Mouse (Mus musculus) 3T3-L1 (cell line): Measurements from ENCODE around the gene D10Jhu81e.
A peak's percentile ranks its signal among the peaks of the same experiment; 100 is the strongest.
"Not testable (repeated sequence)": the region's sequence is repeated elsewhere in the genome, so short reads cannot be mapped to it uniquely, and the experiment has no call there.

Experiments
- DNase-seq: peaks from one replicate; pipeline ENCODE4 v3.0.0-alpha.2; 2015; ENCODE audit warnings: low read depth, low spot score

The D10Jhu81e gene

DNA sequence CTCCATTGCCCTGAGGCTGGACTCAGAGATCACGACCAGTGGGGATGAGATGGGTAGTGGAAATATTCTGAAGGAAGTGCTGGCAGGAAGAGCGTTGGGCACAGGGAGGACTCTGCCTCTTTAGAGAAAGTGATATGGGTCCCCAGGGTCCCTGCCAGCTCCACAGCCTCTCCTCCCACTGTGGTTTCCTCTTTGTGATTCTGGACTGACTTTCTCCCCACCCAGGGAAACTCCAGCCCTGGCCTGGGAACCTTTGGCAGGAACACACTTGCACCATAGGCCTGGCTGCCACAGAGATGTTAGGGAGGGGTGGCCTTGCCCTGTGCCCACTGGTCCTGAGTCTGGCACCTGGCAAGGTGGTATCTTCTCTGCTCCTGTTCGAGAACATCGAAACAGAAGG lies 39.6 kb downstream of the D10Jhu81e start:
- no peak for DNase-seq

DNA sequence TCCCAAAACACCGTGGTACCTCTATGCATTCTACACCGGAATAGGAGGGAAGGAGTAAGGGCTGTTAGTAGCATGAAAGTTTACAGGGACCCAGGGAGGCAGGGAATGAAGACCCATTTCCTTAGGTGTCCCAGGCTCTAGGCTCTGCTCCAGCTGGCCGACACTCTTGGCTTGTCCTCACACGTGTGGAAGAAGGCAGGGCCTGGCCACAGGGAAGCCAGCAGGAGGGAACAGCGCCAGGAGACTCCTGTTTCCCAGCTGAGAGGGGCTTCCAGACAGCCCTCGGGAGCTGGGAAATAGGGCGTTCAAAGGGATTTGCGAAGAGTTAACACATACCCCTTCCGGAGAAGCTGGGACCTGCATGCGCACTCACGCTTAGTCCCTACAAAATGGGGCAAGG lies 40.2 kb downstream of the D10Jhu81e start:
- DNase-seq = no peak

DNA sequence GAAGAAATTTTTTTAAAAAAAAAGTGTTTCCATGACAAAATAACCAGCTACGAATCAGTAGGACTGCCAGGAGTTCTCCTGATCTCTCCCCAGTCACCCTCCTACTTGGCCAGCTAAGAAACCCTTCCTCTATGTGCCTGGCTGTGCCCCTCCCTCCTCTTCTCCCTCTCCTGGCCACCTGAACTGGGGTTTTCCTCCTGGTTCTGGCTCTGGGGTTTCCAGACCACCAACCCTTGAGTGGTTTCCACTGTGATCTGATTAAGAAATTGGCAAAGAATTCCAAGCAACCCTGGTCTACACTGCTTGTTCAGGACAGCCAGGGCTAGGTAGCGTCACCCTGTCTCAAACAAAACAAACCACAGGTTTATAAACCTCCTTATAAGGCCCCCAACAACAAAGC lies 40.9 kb downstream of the D10Jhu81e start:
- DNase-seq = no peak

DNA sequence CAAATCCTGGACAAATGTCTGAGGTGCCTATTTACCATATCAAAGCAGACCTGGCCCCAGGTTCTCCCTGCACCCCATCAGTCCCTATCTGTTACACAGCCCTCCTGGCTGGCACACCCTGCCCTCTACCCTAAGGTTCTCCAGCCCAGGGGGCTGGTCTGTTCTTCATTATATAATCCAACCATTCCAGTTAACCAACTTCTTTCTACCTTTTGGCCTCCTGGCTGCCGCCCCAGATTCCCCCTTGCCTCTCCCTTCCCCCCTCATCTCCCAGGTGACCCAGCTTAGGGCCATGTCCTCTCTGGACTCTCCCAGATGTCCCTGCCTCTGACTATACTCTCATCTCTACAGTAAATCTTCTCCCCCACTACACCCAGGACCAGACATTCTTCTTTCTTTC lies 41.7 kb downstream of the D10Jhu81e start:
- no peak for DNase-seq

DNA sequence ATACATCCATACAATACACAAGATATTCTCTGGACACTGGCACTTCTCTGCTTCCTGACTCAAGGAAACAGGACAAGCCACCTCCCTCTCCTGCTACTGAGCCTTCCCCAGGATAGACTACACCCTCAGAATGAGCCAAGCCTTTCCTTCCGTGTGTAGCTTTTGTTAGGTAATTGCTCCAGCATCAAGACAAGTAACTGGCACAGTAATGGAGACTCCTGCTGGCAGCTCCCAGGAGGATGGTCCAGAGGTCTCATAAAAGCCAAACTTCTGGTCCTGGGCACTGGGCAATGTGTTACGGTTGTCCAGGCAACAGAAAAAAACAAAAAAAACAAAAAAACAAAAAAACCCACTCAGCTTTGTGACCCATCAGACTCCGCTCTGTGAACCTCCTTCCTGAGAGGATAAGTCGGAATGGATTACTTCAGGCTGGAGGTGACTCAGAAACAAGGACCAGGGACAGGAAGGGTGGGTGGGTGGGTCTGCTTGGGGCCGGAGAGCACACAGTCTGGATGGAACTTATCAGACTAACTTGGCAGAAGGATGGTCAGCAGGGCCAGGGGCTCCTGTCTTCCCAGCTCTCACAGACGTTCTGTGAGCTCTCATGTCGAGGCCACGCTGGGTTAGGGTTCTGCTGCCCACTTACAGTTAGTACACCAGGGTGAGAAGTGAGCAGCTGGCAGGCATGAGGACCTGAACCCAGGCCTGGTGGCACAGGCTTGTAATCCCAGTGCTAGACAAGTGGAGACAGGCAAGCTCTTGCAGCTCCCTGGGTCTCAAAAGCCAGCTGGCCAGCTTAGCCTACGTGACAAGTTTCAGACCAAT lies 42.3 kb downstream of the D10Jhu81e start:
- DNase-seq = no peak

DNA sequence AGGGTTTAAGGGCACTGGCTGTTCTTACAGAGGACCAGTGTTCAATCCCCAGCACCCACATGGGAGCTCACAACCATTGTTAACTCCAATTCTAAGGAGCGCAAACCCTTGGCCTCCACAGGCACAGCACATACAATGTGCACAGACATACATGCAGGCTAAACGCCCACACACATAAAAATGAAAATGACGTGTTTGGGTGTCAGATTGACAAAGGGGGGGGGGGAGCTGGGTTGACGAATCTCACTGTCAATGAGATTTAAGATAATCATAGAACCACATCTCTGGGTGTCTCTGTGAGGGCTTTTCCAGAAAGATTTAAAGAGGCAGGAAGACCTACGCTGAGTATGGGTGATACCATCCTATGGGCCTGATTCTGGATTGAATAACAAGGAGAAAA lies 43.3 kb downstream of the D10Jhu81e start:
- DNase-seq = no peak

DNA sequence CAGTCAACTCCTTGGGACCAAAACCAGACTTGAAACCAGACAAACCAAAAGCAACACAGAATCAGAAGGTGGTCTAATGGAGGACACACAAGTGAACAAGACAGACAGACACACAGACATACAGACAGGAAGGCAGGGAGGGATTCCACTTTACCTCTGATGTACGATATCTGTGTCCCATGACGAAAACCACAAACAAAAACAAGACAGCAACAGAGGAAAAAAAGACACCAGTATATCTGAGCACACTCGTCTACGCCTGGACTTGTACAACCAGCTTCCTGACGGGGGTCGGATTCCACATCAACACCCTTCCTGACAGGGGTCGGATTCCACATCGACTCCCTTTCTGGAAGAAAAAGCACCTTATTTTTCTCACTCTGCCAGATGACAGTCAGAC lies 44.5 kb downstream of the D10Jhu81e start:
- not testable (repeated sequence) for DNase-seq

DNA sequence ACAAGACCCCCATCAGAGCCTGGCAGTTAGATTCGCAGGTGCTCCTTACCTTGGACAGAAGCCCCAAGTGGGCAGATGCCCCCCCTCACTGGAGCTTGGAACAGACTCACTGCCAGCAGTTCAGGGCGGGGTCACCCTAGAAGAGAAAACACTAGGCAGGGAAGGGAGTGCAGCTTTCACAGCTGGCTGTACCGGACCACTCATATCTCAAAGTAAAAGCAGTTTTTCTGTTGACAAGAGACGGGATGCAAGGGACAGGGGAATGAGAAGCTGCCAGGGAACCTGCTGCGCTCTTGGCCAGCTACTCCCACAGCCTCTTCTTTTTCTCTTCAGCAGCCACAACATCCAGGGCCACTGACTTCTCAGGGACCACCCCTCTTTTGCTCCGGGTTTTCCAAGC lies 45.4 kb downstream of the D10Jhu81e start:
- DNase-seq = not testable (repeated sequence)

DNA sequence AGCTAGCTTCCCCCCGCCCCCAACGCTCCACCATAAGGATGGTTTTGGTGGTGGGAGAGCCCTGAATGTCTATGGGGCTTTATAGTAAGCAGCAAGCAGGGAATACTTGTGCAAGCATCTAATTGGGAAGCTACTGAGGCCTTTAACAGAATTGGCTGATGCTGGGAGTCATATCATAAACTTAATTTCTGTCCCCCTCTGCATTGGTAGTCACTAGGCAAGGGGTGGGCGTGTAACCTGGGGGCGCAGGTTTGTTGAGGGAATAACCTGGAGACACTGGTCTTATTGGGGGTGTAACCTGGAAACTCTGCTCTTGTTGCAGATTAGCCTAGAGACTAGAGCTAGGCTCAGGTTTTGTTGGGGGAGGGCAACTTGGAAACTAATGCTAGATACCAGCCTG lies 50.2 kb downstream of the D10Jhu81e start:
- no peak for DNase-seq

DNA sequence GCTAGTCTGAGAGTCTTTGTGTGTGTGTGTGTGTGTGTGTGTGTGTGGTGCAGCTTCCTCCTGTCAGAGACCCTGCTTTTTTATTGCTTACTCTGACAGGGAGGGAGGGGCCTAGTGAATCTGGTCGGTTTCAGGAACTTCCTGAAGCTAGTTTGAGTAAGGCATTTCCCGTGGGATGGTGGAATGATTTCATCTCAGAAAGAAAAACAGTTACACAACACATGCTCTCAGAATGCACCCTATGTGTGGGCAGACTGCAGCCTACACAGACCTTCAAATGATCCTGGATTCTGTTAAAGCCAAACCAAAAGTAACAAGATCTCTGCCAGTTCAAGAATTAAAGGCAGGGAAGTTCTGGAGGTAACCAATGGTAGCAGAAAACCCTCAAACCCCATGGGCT lies 54.4 kb downstream of the D10Jhu81e start:
- peak; percentile 12 for DNase-seq

DNA sequence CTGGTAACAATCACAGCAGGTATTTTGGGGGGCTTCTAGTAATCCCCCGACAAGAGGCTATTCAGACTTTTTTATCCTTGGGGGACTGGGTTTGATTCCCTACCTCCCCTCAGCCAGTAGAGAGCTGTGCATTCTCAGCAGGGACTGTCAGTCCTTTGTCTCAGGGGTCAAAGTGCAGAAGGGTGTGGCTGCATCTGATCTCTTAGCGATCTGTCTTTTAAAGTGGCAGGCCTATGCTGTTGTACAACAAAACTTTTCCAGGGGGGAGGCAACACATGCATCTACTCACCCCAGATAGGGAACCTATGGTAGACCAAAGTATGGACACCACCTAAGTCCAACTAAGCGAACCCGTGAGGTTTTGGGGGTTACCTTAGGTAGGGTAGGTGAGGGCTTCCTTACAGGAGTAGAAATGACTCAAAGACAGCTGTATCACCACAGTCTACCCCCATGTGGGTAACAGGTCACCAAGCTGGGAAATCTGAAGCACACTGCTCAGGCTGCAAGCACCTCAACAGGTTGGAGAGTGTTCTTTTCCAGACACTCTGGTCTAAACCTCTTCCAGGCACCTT lies 55.0 kb downstream of the D10Jhu81e start:
- no peak for DNase-seq
